Mouse (Mus musculus): ENCODE results near the gene Tmem131. TPM values are rescaled to one million over a fixed set of nuclear protein-coding genes. Genes with fewer than 3 reads are reported as not detected.

Gene Tmem131
- polyA plus RNA-seq, 1 experiment from 2014 or later = 21.7 TPM

GRCm38 (mm10) chr1:36930911-36931310 is 12.6 kb downstream of the Tmem131 start:
- no peaks in the 10 kb centered on the region for H3K27me3 ChIP-seq (ENCODE audit: control insufficient read depth, insufficient read depth, low read length)
- no peaks in the 10 kb centered on the region; the same call in 1 of the 2 replicates for H3K4me1 ChIP-seq (replicated peaks; ENCODE audit: control insufficient read depth, insufficient read depth, low read length)
- no peak overlapping the region for H3K4me2 ChIP-seq (replicated peaks)
- DNase-seq (ENCODE audit: low spot score) (no peak), ATAC-seq (ENCODE audit: low FRiP score) (no peak)
- no peak overlapping the region for H3K4me3 ChIP-seq (replicated peaks; ENCODE audit: low read length)
- 89% methylated on average over 8 of the region's 8 CpGs for WGBS
- no peak overlapping the region for H3K9ac ChIP-seq
- H3K9me3 ChIP-seq (ENCODE audit: control insufficient read depth, low read length) = no peaks in the 10 kb centered on the region
- H3K27ac ChIP-seq = no peak overlapping the region
- H3K36me3 ChIP-seq (replicated peaks; ENCODE audit: control insufficient read depth, insufficient read depth) = no peaks in the 10 kb centered on the region

GRCm38 (mm10) chr1:36929996-36930395 is 13.5 kb downstream of the Tmem131 start:
- whole genome bisulfite sequencing = 89% methylated on average over 2 of the region's 2 CpGs

GRCm38 (mm10) chr1:36928357-36929330 is 14.8 kb downstream of the Tmem131 start:
- H3K9ac ChIP-seq = no peak overlapping the region
- DNase-seq (ENCODE audit: low spot score) (no peak), ATAC-seq (ENCODE audit: low FRiP score) (no peak)
- H3K36me3 ChIP-seq (replicated peaks; ENCODE audit: control insufficient read depth, insufficient read depth) = no peaks in the 10 kb centered on the region
- no peaks in the 10 kb centered on the region for H3K9me3 ChIP-seq (ENCODE audit: control insufficient read depth, low read length)
- H3K4me2 ChIP-seq (replicated peaks) = no peak overlapping the region
- WGBS = 93% methylated on average over 6 of the region's 6 CpGs
- no peaks in the 10 kb centered on the region; the same call in 1 of the 2 replicates for H3K4me1 ChIP-seq (replicated peaks; ENCODE audit: control insufficient read depth, insufficient read depth, low read length)
- H3K27me3 ChIP-seq (ENCODE audit: control insufficient read depth, insufficient read depth, low read length) = no peaks in the 10 kb centered on the region
- H3K27ac ChIP-seq = no peak overlapping the region
- H3K4me3 ChIP-seq (replicated peaks; ENCODE audit: low read length) = no peak overlapping the region

More at GRCm38 (mm10) chr1:36929996-36930395, 13.5 kb downstream of the Tmem131 start:
- H3K36me3 ChIP-seq (replicated peaks; ENCODE audit: control insufficient read depth, insufficient read depth) = no peaks in the 10 kb centered on the region
- H3K9ac ChIP-seq = no peak overlapping the region
- no peak overlapping the region for H3K27ac ChIP-seq
- no peak overlapping the region for H3K4me3 ChIP-seq (replicated peaks; ENCODE audit: low read length)
- DNase-seq (ENCODE audit: low spot score) = no peak
- no peaks in the 10 kb centered on the region; the same call in 1 of the 2 replicates for H3K4me1 ChIP-seq (replicated peaks; ENCODE audit: control insufficient read depth, insufficient read depth, low read length)
- no peak overlapping the region for H3K4me2 ChIP-seq (replicated peaks)
- no peaks in the 10 kb centered on the region for H3K27me3 ChIP-seq (ENCODE audit: control insufficient read depth, insufficient read depth, low read length)
- no peak for ATAC-seq (ENCODE audit: low FRiP score)
- no peaks in the 10 kb centered on the region for H3K9me3 ChIP-seq (ENCODE audit: control insufficient read depth, low read length)

GRCm38 (mm10) chr1:36927569-36927968 is 15.9 kb downstream of the Tmem131 start:
- WGBS = 87% methylated on average over 2 of the region's 2 CpGs
- Histone ChIP-seq H3K36me3 (replicated peaks; ENCODE audit: control insufficient read depth, insufficient read depth) (no peaks in the 10 kb centered on the region), H3K27me3 (ENCODE audit: control insufficient read depth, insufficient read depth, low read length) (no peaks in the 10 kb centered on the region), H3K4me3 (replicated peaks; ENCODE audit: low read length) (no peak overlapping the region), H3K9ac (no peak overlapping the region), H3K27ac (no peak overlapping the region), H3K4me1 (replicated peaks; ENCODE audit: control insufficient read depth, insufficient read depth, low read length) (no peaks in the 10 kb centered on the region; the same call in 1 of the 2 replicates), H3K4me2 (replicated peaks) (no peak overlapping the region), H3K9me3 (ENCODE audit: control insufficient read depth, low read length) (no peaks in the 10 kb centered on the region)
- ATAC-seq (ENCODE audit: low FRiP score) (no peak), DNase-seq (ENCODE audit: low spot score) (no peak)

- Histone ChIP-seq H3K4me3 (replicated peaks; ENCODE audit: low read length) (no peak overlapping the region), H3K36me3 (replicated peaks; ENCODE audit: control insufficient read depth, insufficient read depth) (no peaks in the 10 kb centered on the region), H3K4me2 (replicated peaks) (no peak overlapping the region), H3K9ac (no peak overlapping the region), H3K4me1 (replicated peaks; ENCODE audit: control insufficient read depth, insufficient read depth, low read length) (peaks cover 8% of the 10 kb centered on the region), H3K9me3 (ENCODE audit: control insufficient read depth, low read length) (no peaks in the 10 kb centered on the region), H3K27me3 (ENCODE audit: control insufficient read depth, insufficient read depth, low read length) (no peaks in the 10 kb centered on the region), H3K27ac (no peak overlapping the region)
- DNase-seq (ENCODE audit: low spot score) = no peak
- no peak for ATAC-seq (ENCODE audit: low FRiP score)
- WGBS = 93% methylated on average over 6 of the region's 6 CpGs
Observed at GRCm38 (mm10) chr1:36926738-36927137, 16.7 kb downstream of the Tmem131 start.

- no peaks in the 10 kb centered on the region for H3K27me3 ChIP-seq (ENCODE audit: control insufficient read depth, insufficient read depth, low read length)
- ATAC-seq (ENCODE audit: low FRiP score) = no peak
- WGBS = 90% methylated on average over 4 of the region's 4 CpGs
Observed at GRCm38 (mm10) chr1:36926246-36926645, 17.2 kb downstream of the Tmem131 start.

GRCm38 (mm10) chr1:36925781-36926180 is 17.7 kb downstream of the Tmem131 start:
- H3K27ac ChIP-seq = no peak overlapping the region
- no peak overlapping the region for H3K4me3 ChIP-seq (replicated peaks; ENCODE audit: low read length)
- no peak overlapping the region for H3K4me2 ChIP-seq (replicated peaks)
- WGBS = 74% methylated on average over 5 of the region's 5 CpGs
- no peak overlapping the region for H3K9ac ChIP-seq
- H3K27me3 ChIP-seq (ENCODE audit: control insufficient read depth, insufficient read depth, low read length) = no peaks in the 10 kb centered on the region
- DNase-seq (ENCODE audit: low spot score) (no peak), ATAC-seq (ENCODE audit: low FRiP score) (no peak)
- no peaks in the 10 kb centered on the region for H3K9me3 ChIP-seq (ENCODE audit: control insufficient read depth, low read length)
- H3K36me3 ChIP-seq (replicated peaks; ENCODE audit: control insufficient read depth, insufficient read depth) = no peaks in the 10 kb centered on the region
- H3K4me1 ChIP-seq (replicated peaks; ENCODE audit: control insufficient read depth, insufficient read depth, low read length) = peaks cover 17% of the 10 kb centered on the region

More at GRCm38 (mm10) chr1:36926246-36926645, 17.2 kb downstream of the Tmem131 start:
- Histone ChIP-seq H3K4me2 (replicated peaks) (no peak overlapping the region), H3K36me3 (replicated peaks; ENCODE audit: control insufficient read depth, insufficient read depth) (no peaks in the 10 kb centered on the region), H3K4me3 (replicated peaks; ENCODE audit: low read length) (no peak overlapping the region), H3K27ac (no peak overlapping the region), H3K4me1 (replicated peaks; ENCODE audit: control insufficient read depth, insufficient read depth, low read length) (peaks cover 13% of the 10 kb centered on the region), H3K9ac (no peak overlapping the region), H3K9me3 (ENCODE audit: control insufficient read depth, low read length) (no peaks in the 10 kb centered on the region)
- no peak for DNase-seq (ENCODE audit: low spot score)

- no peak for DNase-seq (ENCODE audit: low spot score)
- no peak overlapping the region for H3K9ac ChIP-seq
- H3K4me2 ChIP-seq (replicated peaks) = no peak overlapping the region
- WGBS = 87% methylated on average over 2 of the region's 2 CpGs
- H3K36me3 ChIP-seq (replicated peaks; ENCODE audit: control insufficient read depth, insufficient read depth) = no peaks in the 10 kb centered on the region
- H3K4me3 ChIP-seq (replicated peaks; ENCODE audit: low read length) = no peak overlapping the region
- no peak for ATAC-seq (ENCODE audit: low FRiP score)
- H3K27me3 ChIP-seq (ENCODE audit: control insufficient read depth, insufficient read depth, low read length) = no peaks in the 10 kb centered on the region
- peaks cover 26% of the 10 kb centered on the region for H3K4me1 ChIP-seq (replicated peaks; ENCODE audit: control insufficient read depth, insufficient read depth, low read length)
- no peaks in the 10 kb centered on the region for H3K9me3 ChIP-seq (ENCODE audit: control insufficient read depth, low read length)
- no peak overlapping the region for H3K27ac ChIP-seq
Observed at GRCm38 (mm10) chr1:36924853-36925252, 18.6 kb downstream of the Tmem131 start.

GRCm38 (mm10) chr1:36923911-36924310 is 19.6 kb downstream of the Tmem131 start:
- Histone ChIP-seq H3K9me3 (ENCODE audit: control insufficient read depth, low read length) (no peaks in the 10 kb centered on the region), H3K4me2 (replicated peaks) (no peak overlapping the region), H3K27ac (no peak overlapping the region), H3K4me1 (replicated peaks; ENCODE audit: control insufficient read depth, insufficient read depth, low read length) (peaks cover 33% of the 10 kb centered on the region), H3K27me3 (ENCODE audit: control insufficient read depth, insufficient read depth, low read length) (no peaks in the 10 kb centered on the region), H3K36me3 (replicated peaks; ENCODE audit: control insufficient read depth, insufficient read depth) (no peaks in the 10 kb centered on the region), H3K4me3 (replicated peaks; ENCODE audit: low read length) (no peak overlapping the region), H3K9ac (no peak overlapping the region)
- ATAC-seq (ENCODE audit: low FRiP score) (no peak), DNase-seq (ENCODE audit: low spot score) (no peak)

Data from hindbrain, embryonic 14.5 days (tissue).